Mouse (Mus musculus): ENCODE measurements around the gene Plpp1.

GRCm38 (mm10) chr13:112838562-112839232 lies 38.1 kb downstream of the Plpp1 start:
- TF ChIP-seq EP300 (IDR thresholded peaks at IDR 0.05; ENCODE audit: insufficient read depth, low read depth, low read length) (no peak), POLR2A (IDR thresholded peaks at IDR 0.05; ENCODE audit: insufficient read depth, low read depth, low read length) (no peak), CTCF (IDR thresholded peaks at IDR 0.05) (no peak)
